Mouse (Mus musculus): ENCODE data around the gene Zc3h10.
"Not testable (repeated sequence)": the region's sequence is repeated elsewhere in the genome, so short reads cannot be mapped to it uniquely, and the experiment has no call there.

Gene Zc3h10

GRCm38 (mm10) chr10:128547361-128548032 is at the start of gene Zc3h10:
TSS of gene Zc3h10 (minus strand) at chr10:128547774.
- peak; percentile 92 to 95 for DNase-seq

- no peak for DNase-seq
These were observed 45.2 kb upstream of the Zc3h10 start for GRCm38 (mm10) chr10:128592797-128593196.

DNA sequence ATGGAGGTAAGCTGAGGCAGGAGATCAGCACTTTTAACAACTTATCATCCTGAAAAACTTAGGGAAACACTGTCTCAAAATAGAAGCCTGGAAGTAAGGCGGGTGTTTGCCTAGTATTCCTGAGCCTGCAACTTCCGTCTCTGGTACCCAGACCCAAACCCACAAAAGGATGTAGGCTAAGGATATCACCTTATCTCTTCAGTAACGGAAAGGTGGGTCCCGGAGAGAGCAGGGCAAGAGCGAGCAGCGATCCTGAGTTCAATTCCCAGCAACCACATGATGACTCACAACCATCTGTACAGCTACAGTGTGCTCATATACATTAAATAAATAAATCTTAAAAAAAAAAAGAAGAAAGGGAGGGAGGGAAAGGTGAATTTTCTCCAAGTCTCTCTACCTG is 43.9 kb upstream of the Zc3h10 start:
- no peak for DNase-seq

DNA sequence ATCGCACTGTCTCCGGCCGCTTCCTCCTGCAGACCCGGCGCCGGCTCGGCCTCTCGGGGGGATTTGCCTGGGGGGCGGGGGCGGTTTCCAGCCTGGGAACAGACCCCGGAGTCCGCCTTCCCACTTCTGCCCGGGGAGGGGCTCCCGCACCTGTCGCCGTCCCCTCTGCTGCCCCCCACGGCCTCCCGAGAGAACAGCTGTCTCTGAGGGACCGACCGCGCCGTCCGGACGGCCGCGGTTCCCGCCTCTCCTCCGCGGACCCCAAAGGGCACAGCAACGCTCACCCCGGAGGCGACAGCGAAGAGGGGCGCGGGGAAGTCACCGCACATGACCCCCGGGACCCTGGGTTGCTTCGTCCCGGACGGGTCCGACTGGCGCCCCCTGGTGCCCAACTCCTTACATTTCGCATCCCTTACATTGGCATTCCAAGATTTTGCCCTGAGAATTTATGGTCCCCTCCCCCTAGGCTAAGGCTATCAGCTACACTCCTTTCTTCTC is 42.7 kb upstream of the Zc3h10 start:
- DNase-seq = peak; percentile 83 to 87

- DNase-seq = peak; percentile 69 to 82
These were observed 42.1 kb upstream of the Zc3h10 start, which contains the start of gene Erbb3 for GRCm38 (mm10) chr10:128589464-128590192. TSS of gene Erbb3 (minus strand) at chr10:128589652.

DNA sequence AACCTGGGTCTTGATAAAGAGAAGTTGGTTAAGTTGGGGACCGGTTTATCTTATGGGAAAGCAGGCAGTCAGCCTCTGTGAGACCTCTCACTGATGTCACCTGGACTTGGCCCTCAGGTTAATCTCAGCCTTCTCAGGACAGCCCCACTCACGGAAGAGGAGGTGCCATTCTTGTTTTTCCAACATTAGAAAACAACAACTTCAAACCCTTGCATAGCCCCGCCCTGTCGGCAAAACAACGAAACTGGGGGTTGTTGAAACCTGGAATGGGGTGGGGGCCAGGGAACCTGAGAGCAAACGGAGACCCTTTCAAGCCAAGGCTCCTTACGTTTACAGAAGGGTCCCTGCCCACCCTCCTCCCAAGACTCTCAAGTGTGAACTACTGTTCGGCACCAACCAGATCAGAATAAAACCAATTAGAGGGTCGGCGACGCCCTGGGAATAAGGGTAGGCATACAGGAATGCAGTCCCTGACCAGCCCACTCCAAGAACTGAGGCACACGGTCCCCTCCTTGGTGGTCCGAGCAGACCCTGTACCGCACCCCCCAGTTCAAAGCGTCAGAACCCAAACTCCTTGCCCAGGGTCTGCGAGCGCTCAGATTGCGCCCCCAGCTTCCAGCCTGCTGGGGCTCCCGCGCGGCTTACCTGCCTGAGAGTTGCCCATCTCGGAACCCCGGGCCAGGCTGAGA is 41.3 kb upstream of the Zc3h10 start:
- peak in 1 of 2 experiments; percentile 36 for DNase-seq

DNA sequence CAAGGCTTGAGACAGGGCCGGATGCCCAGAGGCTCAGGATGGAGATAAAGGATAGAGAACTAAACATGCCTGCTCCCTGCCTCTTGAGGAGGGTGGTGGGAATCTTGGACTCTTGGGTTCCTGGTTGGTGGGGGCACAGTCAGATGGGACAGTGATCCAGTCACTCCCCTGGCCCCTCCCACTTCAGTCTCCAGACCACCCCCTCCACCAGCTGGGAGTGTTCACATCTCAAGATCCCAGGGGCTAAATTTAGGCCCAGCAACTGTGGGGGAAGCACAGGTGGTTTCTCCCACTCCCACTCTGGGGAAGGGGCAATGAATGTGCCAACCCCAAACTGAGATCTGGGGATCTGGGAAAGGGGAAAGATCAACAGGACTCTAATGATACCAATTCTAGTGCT is 40.6 kb upstream of the Zc3h10 start:
- no peak for DNase-seq

DNA sequence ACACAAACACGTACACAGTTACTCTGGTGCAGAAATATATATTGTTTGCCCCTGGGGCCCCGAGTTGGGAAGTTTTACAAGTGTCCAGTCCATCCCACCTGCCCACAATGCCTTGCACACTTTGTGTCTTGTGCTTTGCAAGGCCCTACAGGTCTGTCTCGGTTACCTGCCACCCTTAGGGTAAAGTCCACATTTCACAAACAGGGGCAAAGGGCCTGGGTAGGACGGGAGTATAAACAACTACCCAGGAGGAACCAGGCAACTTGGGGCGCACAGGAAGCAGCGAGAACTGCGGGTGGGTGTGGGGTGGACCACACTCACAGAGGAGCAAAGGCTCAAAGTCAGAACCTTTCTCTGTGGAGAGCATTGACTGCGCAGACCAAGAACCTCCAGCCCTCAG is 40.1 kb upstream of the Zc3h10 start:
- DNase-seq = peak; percentile 30 to 56

DNA sequence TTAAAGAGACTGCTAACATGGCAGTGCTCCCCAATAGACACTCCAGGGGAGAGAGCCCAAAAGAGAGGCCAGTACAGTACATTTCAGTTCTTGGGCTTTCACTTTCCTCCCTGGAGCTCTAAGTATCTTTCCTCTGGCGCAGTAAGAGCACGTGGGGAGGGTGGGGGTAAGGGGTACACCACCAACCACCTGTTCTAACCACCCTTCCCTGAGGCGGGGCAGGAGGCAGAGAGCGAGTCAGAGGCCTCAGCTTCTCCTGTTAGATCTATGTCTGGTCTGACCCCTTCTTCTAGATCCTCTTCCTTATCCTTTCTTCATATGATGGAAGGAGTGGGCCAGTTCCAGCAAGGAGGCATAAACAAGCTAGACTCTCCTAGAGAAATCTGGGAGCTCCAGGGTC is 39.5 kb upstream of the Zc3h10 start:
- DNase-seq = no peak

DNA sequence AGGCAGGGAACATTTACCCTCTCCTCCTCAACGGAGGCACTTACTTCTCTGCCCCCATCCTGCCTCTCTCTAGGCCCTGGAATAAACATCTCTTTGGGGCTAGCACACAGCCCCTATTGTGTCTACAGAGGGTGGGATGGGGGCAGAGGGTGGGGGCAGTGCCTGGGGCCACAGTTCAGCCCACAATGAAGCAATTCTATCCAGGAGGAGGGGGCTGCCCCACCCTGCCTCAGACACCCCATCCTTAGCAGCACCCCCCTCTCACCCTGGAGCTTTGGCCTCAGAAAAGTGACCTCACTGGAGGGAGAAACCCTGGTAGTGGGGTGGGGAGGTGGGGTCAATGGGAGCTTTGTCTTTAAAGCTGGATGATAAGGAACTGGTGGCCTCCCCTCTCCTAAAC is 39.0 kb upstream of the Zc3h10 start:
- DNase-seq = no peak

DNA sequence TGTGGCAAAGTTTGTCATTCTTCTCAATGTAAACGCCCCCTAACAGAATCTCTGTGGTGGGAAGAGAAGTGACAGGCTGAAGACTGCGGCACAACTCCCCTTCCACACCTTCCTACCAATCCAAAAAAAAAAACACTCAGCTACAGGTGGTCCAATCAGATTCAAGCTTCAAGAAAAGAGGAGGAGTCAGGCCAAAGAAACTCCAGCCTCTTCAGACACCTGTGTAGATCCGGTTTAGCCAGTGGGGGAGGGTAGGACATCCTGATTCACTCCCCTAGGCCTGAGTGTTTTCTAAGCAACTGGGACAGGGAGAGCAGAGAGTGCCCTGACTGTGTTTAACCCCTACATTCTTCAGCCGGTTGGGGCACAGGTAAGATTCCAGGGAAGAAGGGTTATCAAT is 36.8 kb upstream of the Zc3h10 start:
- peak; percentile 48 to 68 for DNase-seq

- DNase-seq = peak; percentile 63 to 80
These were observed 36.1 kb upstream of the Zc3h10 start for GRCm38 (mm10) chr10:128583644-128584043.

GRCm38 (mm10) chr10:128579731-128580130 is 32.2 kb upstream of the Zc3h10 start:
- no peak for DNase-seq

GRCm38 (mm10) chr10:128579298-128579697 is 31.7 kb upstream of the Zc3h10 start:
- DNase-seq = no peak

GRCm38 (mm10) chr10:128578330-128578729 is 30.8 kb upstream of the Zc3h10 start:
- DNase-seq = no peak

DNA sequence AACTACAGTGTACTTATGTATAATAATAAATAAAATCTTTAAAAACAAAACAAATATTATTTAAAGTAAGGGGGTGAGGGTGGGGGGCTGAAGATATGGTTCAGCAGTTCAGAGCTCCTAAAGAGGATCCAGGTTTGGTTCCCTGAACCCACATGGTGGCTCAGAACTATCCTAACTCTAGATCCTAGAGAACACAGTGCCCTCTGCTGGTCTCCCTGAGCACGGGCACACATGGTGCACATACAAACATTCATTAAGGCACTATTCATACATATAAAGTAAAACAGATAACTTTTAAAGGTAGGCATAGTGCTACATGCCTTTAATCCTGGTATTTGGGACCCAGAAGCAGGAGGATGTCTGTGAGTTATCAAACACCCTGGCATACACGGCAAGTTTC is 27.5 kb upstream of the Zc3h10 start:
- DNase-seq = no peak

DNA sequence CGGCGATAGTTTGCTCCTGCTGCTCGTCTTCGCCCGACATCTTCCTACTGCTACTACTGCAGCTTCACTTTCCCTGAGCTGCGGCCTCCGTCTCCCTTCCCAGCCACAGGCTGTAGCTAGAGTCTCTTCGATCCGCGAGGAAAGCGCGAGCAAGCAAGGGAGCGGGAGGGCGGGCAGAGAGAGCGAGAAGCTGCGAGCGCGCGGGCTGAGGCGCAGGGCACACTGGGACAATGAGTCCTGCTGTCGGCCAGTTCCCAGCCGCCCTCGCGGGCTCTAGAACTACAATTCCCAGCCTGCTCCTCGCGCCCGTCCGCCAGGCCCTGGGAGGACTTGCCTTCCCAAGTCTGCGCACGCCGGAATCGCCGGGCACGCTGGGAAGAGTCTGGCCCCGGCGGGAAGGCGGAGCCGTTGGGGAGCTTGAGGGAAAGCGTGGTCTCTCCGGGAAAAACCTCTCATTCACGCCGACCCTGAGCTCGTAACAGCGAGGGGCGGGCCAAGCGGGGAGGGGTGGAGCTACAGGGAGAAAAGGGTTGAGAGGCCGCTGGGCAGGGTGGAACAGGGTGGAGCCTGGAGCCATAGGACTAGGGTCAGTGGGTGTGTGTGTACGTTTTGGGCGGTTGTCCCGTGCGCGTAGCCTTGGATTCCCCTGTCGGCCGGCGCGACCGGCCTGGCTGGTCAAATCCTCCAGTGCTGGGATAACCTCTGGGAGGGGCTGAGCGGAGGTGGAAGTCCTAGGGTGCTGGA is 18.4 kb upstream of the Zc3h10 start, which contains the start of gene Pa2g4:
TSS of gene Pa2g4 (minus strand) at position 200 of the 744 bp plus-strand sequence.
- peak; percentile 98 to 99 for DNase-seq

DNA sequence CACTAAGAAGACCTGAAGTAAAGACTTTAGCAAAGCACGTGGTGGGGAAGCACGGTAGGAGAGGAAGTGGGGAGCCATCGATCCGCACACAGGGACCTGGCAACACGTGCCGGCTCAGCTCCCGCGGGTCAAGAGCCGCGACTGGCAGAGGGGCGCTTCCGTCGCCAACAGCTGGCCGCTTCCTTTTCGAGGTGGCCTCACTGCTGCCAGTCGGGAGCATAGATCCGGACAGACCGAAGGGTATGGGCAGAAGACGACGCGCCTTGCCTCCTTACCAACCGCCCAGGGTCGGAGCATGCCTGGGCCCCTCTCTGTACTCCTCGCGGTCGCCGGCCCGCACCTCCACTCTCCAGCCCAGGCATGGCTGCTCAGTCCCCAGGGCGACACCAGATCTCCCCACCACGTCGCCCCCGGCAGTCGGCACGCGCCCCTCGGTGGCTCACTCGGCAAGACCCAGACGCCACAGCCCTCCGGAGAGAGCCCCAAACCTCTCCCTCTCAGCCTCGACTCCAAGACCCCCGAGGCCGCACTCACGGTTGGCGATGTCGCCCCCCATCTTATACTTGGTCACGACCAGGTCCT is 17.7 kb upstream of the Zc3h10 start:
- peak; percentile 54 to 66 for DNase-seq

GRCm38 (mm10) chr10:128563544-128563943 is 16.0 kb upstream of the Zc3h10 start:
- DNase-seq = no peak

GRCm38 (mm10) chr10:128556963-128557362 is 9.4 kb upstream of the Zc3h10 start:
- no peak for DNase-seq

- no peak for DNase-seq
These were observed 8.7 kb upstream of the Zc3h10 start for GRCm38 (mm10) chr10:128556286-128556685.

DNA sequence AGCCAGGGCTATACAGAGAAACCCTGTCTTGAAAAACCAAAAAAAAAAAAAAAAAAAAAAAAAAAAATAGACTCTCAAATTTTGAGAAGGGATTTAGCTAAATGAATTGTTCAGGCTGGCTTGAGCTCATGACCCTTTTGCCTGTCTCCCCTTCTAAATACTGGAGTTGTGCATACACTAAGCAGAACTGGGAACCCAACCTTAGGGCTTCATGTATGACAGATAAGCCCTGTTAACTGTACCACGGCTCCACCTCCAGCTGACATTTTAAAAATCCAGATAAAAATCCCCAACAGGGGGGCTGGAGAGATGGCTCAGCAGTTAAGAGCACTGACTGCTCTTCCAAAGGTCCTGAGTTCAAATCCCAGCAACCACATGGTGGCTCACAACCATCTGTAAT is 8.0 kb upstream of the Zc3h10 start:
- DNase-seq = not testable (repeated sequence)

All from kidney, postnatal 4 days (tissue).